Mouse (Mus musculus) midbrain, embryonic 11.5 days (tissue): Measurements from ENCODE around the gene Stag3. TPM values are rescaled to one million over a fixed set of nuclear protein-coding genes. Genes with fewer than 3 reads are reported as not detected.

Experiments
- ATAC-seq: fragments of 200-750 bp; cut with Nextera tagmentation; 2 replicates; pipeline ENCODE4 v1.8.0; 2017; ENCODE audit warnings: moderate TSS enrichment, moderate library complexity; ENCODE audit not compliant: low FRiP score
- DNase-seq: peaks from one replicate; pipeline ENCODE4 v3.0.0; 2015; ENCODE audit warnings: low spot score; ENCODE audit errors: missing footprints
- H3K27ac ChIP-seq: fragments of 300-500 bp; sonication (generic); 2 replicates; pipeline ENCODE4 v1.5.1; 2014; ENCODE audit warnings: low read depth, low read length
- H3K27me3 ChIP-seq: fragments of 300-500 bp; sonication (generic); 2 replicates; pipeline ENCODE4 v1.6.1; 2014; ENCODE audit warnings: mild to moderate bottlenecking, low read length, moderate library complexity, mixed read lengths; ENCODE audit not compliant: control insufficient read depth, insufficient read depth
- H3K36me3 ChIP-seq: fragments of 300-500 bp; sonication (generic); 2 replicates; pipeline ENCODE4 v1.6.1; 2014; ENCODE audit warnings: mild to moderate bottlenecking, low read length, moderate library complexity, mixed read lengths; ENCODE audit not compliant: control insufficient read depth, insufficient read depth
- H3K4me1 ChIP-seq: fragments of 300-500 bp; sonication (generic); 2 replicates; pipeline ENCODE4 v1.6.1; 2014; ENCODE audit warnings: low read length; ENCODE audit not compliant: control insufficient read depth, insufficient read depth
- H3K4me2 ChIP-seq: fragments of 300-500 bp; sonication (generic); 2 replicates; pipeline ENCODE4 v1.6.1; 2014; ENCODE audit warnings: mild to moderate bottlenecking, moderate library complexity
- H3K4me3 ChIP-seq: fragments of 300-500 bp; sonication (generic); 2 replicates; pipeline ENCODE4 v1.5.1; 2014; ENCODE audit warnings: low read depth, low read length
- H3K9ac ChIP-seq: fragments of 300-500 bp; sonication (generic); 2 replicates; pipeline ENCODE4 v1.6.1; 2014; ENCODE audit warnings: low read length
- H3K9me3 ChIP-seq: fragments of 300-500 bp; sonication (generic); 2 replicates; pipeline ENCODE4 v1.6.1; 2016; ENCODE audit warnings: low read length; ENCODE audit not compliant: control insufficient read depth
- WGBS: fragments of 180-500 bp; shearing (Covaris S2); extraction: QIAGEN DNeasy Blood & Tissue Kit; methylation state at CpG from one replicate; pipeline ENCODE4 v1.1.7; 2014; 5-methylcytosine and 5-hydroxymethylcytosine counted together
- polyA plus RNA-seq: library from polyadenylated mRNA; unstranded; fragments of >200 nt; fragmentation: Nextera tagmentation; extraction: Ambion mirVana; gene quantifications from 2 replicates; pipeline ENCODE4 v1.2.1, GENCODE M21; 2014

Gene Stag3
- polyA plus RNA-seq, result 2.2 and 4.1 TPM in 2 replicates

DNA sequence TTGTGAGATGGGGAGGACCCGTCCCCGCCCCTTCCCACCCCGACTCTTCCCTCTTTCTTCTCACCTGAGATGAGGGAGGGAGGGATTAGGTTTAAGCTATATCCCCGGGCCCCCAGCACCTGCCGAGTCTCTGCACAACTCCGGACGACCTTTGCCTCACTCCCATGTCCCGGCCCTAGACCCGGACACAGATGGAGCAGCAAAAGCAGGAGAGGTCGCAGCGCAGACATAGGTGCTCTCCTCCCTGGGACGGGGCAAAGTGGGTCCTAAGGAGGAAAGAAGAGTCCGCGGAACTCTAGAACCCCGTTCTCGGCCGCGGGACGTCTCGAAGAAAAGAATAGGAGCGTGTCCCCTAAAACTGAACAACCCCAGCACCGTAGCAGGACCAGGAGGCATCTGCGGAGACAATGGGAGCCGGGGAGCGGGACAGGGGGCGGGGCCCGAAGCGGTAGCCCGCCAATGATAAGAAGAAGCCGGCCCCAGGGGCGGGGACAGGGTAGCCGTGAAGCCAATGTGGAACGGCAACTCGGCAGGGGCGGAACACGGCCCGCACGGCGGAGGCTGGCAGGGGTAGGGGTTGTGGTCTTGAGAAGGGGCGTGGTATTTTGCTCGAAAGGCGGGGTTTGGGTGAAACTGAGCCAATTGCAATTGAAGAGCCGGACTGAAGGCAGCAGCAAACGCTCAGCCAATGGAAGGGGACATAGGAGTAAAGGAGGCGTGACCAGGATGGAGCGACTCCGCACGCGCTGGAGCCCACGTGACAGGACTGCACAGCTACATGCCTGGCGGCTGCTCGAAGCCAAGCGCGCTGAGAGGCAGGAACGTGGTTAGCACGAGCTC lies at the start of gene Stag3, which contains the start of the genes Gm43720 and Gpc2:
Gene Stag3 (plus strand): TSS at position 656 of the 840 bp plus-strand sequence.
Gene Gm43720 (minus strand): TSS at position 374 of the 840 bp plus-strand sequence.
Gene Gpc2 (minus strand): TSS at position 421 of the 840 bp plus-strand sequence.
- Histone ChIP-seq H3K4me3 (peak within 1 kb of the TSS; percentile 72), H3K27ac (peak within 1 kb of the TSS; percentile 60), H3K9ac (peak within 1 kb of the TSS; percentile 89), H3K36me3 (no peaks in the 10 kb centered on the region), H3K27me3 (peaks cover 5% of the 10 kb centered on the region; the same call in 1 of the 2 replicates), H3K9me3 (peaks cover 3% of the 10 kb centered on the region; the same call in 1 of the 2 replicates), H3K4me2 (peak within 1 kb of the TSS; percentile 52), H3K4me1 (peaks cover 35% of the 10 kb centered on the region)
- ATAC-seq (peak; percentile 99), DNase-seq (peak; percentile 99)
- under 1% methylated on average over 55 of the region's 56 CpGs for WGBS

DNA sequence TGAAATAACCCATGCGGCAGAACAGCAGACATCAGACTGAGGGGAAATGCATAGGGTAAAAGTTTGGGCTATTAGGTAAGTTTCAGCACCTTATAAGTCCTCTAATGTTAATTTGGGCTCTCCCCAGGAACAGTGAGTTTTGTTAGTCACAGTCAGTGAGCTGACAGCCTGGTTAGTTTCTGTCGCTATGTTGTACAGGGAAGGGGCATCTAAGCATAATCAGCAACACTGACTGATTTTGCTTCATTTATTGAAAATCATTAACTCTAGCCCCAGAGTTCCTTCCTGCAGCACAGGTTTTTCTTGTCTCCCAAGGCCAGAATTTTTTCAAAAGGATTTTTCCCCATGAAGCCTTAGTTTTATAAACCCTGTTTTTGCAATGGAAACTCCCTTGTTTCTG lies 46.3 kb upstream of the Stag3 start:
- Histone ChIP-seq H3K36me3 (no peaks in the 10 kb centered on the region), H3K4me2 (no peak overlapping the region), H3K4me3 (no peak overlapping the region), H3K4me1 (no peaks in the 10 kb centered on the region), H3K27ac (no peak overlapping the region), H3K9ac (no peak overlapping the region), H3K27me3 (no peaks in the 10 kb centered on the region), H3K9me3 (no peaks in the 10 kb centered on the region)
- WGBS, result 81% methylated on average over 2 of the region's 2 CpGs
- ATAC-seq (no peak), DNase-seq (no peak)

DNA sequence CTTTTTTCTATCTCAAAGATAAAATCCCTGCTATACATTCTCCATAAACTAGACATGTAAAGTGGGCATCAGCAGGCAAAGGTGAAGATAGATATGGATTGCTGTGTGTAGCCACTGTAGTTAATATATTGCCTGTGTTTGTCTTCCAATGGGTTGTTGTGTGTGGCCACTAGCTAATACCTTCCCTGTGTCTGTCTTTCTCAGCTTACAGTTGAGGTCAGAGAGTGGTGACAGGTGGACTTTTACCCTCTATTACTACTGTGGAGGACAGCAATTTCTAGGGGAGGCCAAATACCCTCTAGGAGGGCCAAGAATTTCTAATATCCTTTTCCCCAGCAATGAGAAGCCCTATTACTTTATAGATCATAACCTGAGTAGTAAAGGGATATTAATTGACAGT lies 45.8 kb upstream of the Stag3 start:
- no peak overlapping the region for H3K27ac ChIP-seq
- H3K36me3 ChIP-seq, result no peaks in the 10 kb centered on the region
- H3K9me3 ChIP-seq, result no peaks in the 10 kb centered on the region
- ATAC-seq (no peak), DNase-seq (no peak)
- H3K4me2 ChIP-seq, result no peak overlapping the region
- H3K27me3 ChIP-seq, result no peaks in the 10 kb centered on the region
- H3K9ac ChIP-seq, result no peak overlapping the region
- H3K4me3 ChIP-seq, result no peak overlapping the region
- H3K4me1 ChIP-seq, result no peaks in the 10 kb centered on the region

DNA sequence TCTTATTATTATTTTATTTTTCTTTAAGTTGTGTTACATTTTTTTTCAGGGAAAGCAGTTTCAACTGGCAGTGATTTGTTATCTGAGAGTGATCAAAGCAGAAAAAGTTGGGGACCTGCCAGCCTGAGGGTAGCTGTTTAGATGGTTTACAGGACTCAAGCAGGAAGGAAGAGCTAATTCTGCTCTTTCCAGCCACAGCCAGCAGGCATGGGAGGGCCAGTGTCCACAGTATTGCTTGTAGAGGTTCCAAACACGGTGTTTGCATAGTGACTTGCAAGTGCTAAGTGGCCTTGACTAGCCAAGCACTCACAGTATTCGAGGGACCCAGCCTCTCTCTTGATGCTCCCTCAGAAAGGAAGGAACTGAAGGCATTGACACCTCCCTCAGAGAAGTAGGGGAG lies 38.5 kb upstream of the Stag3 start:
- Histone ChIP-seq H3K9ac (no peak overlapping the region), H3K27me3 (no peaks in the 10 kb centered on the region), H3K4me3 (no peak overlapping the region), H3K27ac (no peak overlapping the region), H3K4me1 (no peaks in the 10 kb centered on the region), H3K4me2 (no peak overlapping the region), H3K36me3 (no peaks in the 10 kb centered on the region), H3K9me3 (no peaks in the 10 kb centered on the region)
- DNase-seq (no peak), ATAC-seq (no peak)
- WGBS, result 36% methylated on average over 2 of the region's 2 CpGs

DNA sequence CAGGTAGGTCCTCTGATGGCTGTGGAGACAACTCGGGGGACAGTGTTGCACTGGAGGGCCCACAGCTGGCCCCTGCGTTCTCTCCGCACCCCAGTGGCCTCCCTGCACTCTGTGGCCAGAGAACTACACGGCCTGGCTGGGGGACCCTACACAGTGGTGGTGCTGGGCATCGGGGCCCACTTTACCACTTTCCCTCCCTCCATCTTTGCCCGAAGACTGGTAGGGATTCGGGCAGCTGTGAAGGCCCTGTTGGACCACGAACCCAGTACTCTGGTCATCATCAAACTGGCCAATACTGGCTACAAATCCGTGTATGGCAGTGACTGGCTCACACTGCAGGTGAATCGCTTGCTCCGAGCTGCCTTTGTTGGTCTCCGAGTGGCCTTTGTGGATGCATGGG lies 28.9 kb upstream of the Stag3 start:
- ATAC-seq, result no peak

DNA sequence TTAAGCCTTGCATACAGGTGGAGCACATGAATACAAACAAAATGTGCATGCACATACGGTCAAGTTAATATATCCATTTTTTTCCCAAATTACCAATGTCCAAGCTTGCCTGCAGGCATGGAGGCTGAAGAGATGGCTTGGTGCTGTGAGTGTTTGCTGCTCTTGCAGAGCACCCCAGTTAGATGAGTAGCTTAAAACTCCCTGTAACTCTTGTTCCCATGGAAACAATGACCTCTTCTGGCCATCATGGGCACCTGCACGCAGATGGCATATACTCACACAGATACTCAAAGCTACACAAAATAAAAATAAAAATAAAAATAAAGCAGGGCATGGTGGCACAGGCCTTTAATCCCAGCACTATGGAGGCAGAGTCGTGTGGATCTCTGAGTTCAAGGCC lies 27.0 kb upstream of the Stag3 start:
- Histone ChIP-seq H3K27ac (no peak overlapping the region), H3K4me3 (no peak overlapping the region), H3K4me1 (peaks cover 9% of the 10 kb centered on the region), H3K36me3 (no peaks in the 10 kb centered on the region), H3K4me2 (no peak overlapping the region), H3K27me3 (no peaks in the 10 kb centered on the region), H3K9ac (no peak overlapping the region), H3K9me3 (no peaks in the 10 kb centered on the region)
- DNase-seq (no peak), ATAC-seq (no peak)
- WGBS, result 87% methylated on average over 3 of the region's 3 CpGs

More for the DNA sequence above, 28.9 kb upstream of the Stag3 start:
- Histone ChIP-seq H3K4me1 (peaks cover 5% of the 10 kb centered on the region), H3K4me3 (no peak overlapping the region), H3K9ac (no peak overlapping the region), H3K9me3 (no peaks in the 10 kb centered on the region), H3K4me2 (no peak overlapping the region), H3K27ac (no peak overlapping the region), H3K27me3 (no peaks in the 10 kb centered on the region), H3K36me3 (no peaks in the 10 kb centered on the region)
- DNase-seq, result no peak
- 83% methylated on average over 12 of the region's 12 CpGs for WGBS

DNA sequence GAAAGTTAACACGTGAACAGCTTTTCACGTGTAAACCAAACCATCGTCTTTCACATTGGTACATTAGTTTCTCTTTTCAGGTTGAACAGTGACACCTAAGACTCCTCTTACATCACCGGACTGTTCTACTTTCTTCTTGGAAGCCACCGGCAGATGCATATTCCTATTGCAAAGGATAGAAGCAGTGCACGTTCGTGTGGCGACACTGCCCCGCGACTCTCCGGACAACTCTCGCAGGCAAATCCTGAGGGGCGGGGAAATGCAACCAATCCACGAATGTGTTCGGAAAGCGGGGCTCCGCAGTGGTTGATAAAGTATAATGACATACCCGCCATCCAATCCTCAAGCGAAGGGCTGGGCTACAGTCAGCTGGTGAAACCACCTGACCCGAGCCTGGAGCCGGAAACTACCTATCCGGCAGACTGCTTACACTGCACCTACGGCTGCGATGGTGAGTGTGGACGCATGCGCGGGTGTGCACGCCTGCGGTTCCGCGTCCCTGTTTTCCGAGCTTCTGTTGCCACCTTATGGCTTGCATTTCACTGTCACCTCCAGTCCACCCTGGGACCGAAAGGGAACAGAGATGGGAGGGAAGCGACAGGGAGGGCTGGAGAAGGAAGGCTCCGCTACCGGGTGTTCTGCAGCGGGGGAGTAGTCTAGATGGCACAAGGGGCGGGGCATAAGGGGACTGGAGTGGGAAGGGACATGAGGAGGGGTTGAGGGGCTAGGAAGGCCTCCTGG lies 24.5 kb upstream of the Stag3 start, which contains the start of gene Lamtor4:
Gene Lamtor4 (plus strand): TSS at position 130 of the 741 bp plus-strand sequence.
- Histone ChIP-seq H3K27ac (peak within 1 kb of the TSS; percentile 30; the same call in 1 of the 2 replicates), H3K4me3 (peak within 1 kb of the TSS; percentile 70), H3K27me3 (no peaks in the 10 kb centered on the region), H3K9me3 (no peaks in the 10 kb centered on the region), H3K4me2 (peak within 1 kb of the TSS; percentile 67), H3K4me1 (peaks cover 9% of the 10 kb centered on the region), H3K36me3 (peaks cover 13% of the 10 kb centered on the region), H3K9ac (peak within 1 kb of the TSS; percentile 73)
- ATAC-seq, result peak; percentile 99
- peak; percentile 95 for DNase-seq
- under 1% methylated on average over 38 of the region's 38 CpGs for WGBS

DNA sequence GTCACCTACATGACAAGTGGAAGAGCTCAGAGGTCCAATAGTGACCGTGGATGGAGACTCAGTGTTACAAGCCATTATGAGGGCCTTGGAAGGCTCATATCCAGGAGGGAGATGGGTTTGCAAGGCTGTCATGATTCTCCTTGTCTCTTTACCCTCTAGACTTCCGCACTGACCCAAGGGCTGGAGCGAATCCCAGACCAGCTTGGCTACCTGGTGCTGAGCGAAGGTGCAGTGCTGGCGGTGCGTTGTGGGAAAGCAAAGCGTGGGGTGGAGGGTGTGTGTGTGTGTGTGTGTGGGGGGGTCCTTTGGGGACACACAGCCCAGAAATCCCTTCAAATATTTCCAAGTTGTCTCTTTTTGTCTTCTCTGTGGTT lies 24.0 kb upstream of the Stag3 start:
- Histone ChIP-seq H3K4me3 (peak overlapping the region; percentile 70), H3K27ac (peak overlapping the region; percentile 30; the same call in 1 of the 2 replicates), H3K9me3 (no peaks in the 10 kb centered on the region), H3K9ac (peak overlapping the region; percentile 73), H3K27me3 (no peaks in the 10 kb centered on the region), H3K4me2 (peak overlapping the region; percentile 67), H3K36me3 (peaks cover 17% of the 10 kb centered on the region), H3K4me1 (peaks cover 9% of the 10 kb centered on the region)
- ATAC-seq (peak; percentile 12; the same call in 1 of the 2 replicates), DNase-seq (peak; percentile 89)
- WGBS, result 26% methylated on average over 7 of the region's 7 CpGs
